Mouse (Mus musculus) regulatory T cell (primary cell): ENCODE measurements around the gene Lgals7.

Experiments
- in situ Hi-C: fragments of 300-600 bp; cut with MboI, MseI; formaldehyde crosslinking; loops from one replicate; pipeline ENCODE4 v1.15.1; 2025; ENCODE audit warnings: high pct_unique_total_duplicates

Gene Lgals7

GRCm38 (mm10) chr7:28863540-28863939, at the start of gene Lgals7:
Gene Lgals7, plus strand, starts transcription at chr7:28863853.
- in situ Hi-C loops = no loop called here

GRCm38 (mm10) chr7:28814306-28815034, 49.2 kb upstream of the Lgals7 start:
- in situ Hi-C loops = no loop called here

GRCm38 (mm10) chr7:28815230-28815629, 48.4 kb upstream of the Lgals7 start:
- in situ Hi-C loops = no loop called here

GRCm38 (mm10) chr7:28816201-28816600, 47.5 kb upstream of the Lgals7 start:
- in situ Hi-C loops = no loop called here

GRCm38 (mm10) chr7:28816920-28817319, 46.7 kb upstream of the Lgals7 start:
- in situ Hi-C loops = no loop called here

GRCm38 (mm10) chr7:28817524-28817923, 46.1 kb upstream of the Lgals7 start:
- in situ Hi-C loops = no loop called here

- in situ Hi-C loops = no loop called here
Observed at GRCm38 (mm10) chr7:28817957-28818356, 45.7 kb upstream of the Lgals7 start.

- in situ Hi-C loops = no loop called here
Observed at GRCm38 (mm10) chr7:28818436-28818835, 45.2 kb upstream of the Lgals7 start.

GRCm38 (mm10) chr7:28818861-28819452, 44.7 kb upstream of the Lgals7 start:
- in situ Hi-C loops = no loop called here

GRCm38 (mm10) chr7:28819571-28819970, 44.1 kb upstream of the Lgals7 start:
- in situ Hi-C loops = no loop called here

GRCm38 (mm10) chr7:28820358-28821260, 43.0 kb upstream of the Lgals7 start:
- in situ Hi-C loops = no loop called here

- in situ Hi-C loops = no loop called here
Observed at GRCm38 (mm10) chr7:28821261-28821831, 42.3 kb upstream of the Lgals7 start.

- in situ Hi-C loops = no loop called here
Observed at GRCm38 (mm10) chr7:28822556-28822955, 41.1 kb upstream of the Lgals7 start.

- in situ Hi-C loops = no loop called here
Observed at GRCm38 (mm10) chr7:28822993-28823903, 40.4 kb upstream of the Lgals7 start.

- in situ Hi-C loops = no loop called here
Observed at GRCm38 (mm10) chr7:28823932-28824331, 39.7 kb upstream of the Lgals7 start.

- in situ Hi-C loops = no loop called here
Observed at GRCm38 (mm10) chr7:28824941-28825685, 38.5 kb upstream of the Lgals7 start, which contains the start of gene Ech1. Gene Ech1, plus strand, starts transcription at chr7:28825217.

- in situ Hi-C loops = no loop called here
Observed at GRCm38 (mm10) chr7:28825686-28826401, 37.8 kb upstream of the Lgals7 start.

GRCm38 (mm10) chr7:28826402-28826772, 37.3 kb upstream of the Lgals7 start:
- in situ Hi-C loops = no loop called here

- in situ Hi-C loops = no loop called here
Observed at GRCm38 (mm10) chr7:28827338-28827737, 36.3 kb upstream of the Lgals7 start.

- in situ Hi-C loops = no loop called here
Observed at GRCm38 (mm10) chr7:28829821-28830220, 33.8 kb upstream of the Lgals7 start.
